Mouse (Mus musculus) adrenal gland, postnatal 10 days (tissue): Measurements from ENCODE around the gene Rnf207. TPM values are rescaled to one million over a fixed set of nuclear protein-coding genes. Genes with fewer than 3 reads are reported as not detected.

ENCODE experiments used
- DNase-seq: peaks from one replicate; pipeline ENCODE4 v3.0.0; 2021; ENCODE audit warnings: mixed read lengths
- long read RNA-seq, 2 experiments: library from polyadenylated mRNA; stranded (forward); transcript quantifications; one replicate each; pipeline ENCODE4 v2.0.0; 2021
- total RNA-seq, 2 experiments: library from RNA; stranded (reverse); gene quantifications; 2 replicates each; pipeline ENCODE4 v1.2.3; 2021

The Rnf207 gene
- under 1 TPM in 1 of 2 experiments, not detected in 1; 0.70 TPM for total RNA-seq
- long read RNA-seq, experiment 1 = 0 reads
- long read RNA-seq, experiment 2 = 0 reads

DNA sequence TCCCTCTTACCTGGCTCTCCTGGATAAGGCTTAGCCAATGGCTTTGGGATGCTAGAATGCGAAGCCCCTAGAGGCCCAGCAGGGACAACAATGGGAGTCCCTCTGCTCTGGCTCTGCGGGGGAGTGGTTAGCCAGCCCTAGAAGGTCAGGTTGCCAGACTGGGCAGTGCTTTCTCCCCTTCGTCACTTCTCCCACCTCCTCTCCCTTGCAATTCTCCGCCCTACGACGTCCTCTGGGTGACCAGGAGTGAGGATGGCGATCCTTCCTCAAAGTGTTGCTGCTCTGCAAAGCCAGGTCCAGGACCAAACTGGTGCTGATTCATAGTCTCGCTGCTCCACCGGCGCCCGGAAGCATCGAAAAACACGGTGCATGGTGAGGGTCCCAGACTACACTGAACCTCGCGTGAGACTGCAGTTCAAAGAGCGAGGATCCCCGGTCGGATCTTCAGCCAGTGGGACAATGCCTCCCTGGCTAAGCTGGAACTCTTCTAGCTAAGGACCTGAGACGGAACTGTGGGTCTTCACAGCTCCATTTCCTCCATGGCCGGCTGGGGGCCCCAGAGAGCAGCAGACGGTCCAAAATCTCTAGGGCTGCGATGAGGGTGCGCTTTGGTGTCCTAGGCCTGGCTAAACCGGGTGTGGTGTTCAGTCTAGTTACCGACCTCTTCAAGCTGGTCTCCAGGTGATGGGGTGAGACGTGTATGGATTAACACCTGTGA is at the start of gene Rnf207:
TSS of gene Rnf207 (minus strand) at position 477 of the 718 bp plus-strand sequence.
- peak; percentile 76 for DNase-seq

DNA sequence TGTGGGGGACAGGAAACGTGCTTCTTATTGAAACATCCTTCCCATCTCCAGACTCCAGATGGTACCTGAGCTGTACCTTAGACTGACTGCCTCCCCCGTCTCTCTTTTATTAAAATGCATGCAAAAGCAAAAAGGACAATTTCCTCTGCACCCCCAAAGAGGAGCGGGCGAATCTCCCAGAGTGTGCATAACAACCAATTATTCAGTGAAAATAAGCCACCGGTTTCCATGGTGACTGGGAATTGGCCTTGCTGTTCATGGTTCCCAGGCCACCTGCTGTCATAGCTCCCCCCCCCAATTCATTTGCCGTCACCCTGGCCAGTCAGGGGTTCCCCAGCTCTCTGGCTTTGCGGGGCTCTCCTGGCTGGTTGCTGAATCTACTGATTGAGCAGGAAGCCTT is 46.4 kb upstream of the Rnf207 start:
- DNase-seq = no peak

DNA sequence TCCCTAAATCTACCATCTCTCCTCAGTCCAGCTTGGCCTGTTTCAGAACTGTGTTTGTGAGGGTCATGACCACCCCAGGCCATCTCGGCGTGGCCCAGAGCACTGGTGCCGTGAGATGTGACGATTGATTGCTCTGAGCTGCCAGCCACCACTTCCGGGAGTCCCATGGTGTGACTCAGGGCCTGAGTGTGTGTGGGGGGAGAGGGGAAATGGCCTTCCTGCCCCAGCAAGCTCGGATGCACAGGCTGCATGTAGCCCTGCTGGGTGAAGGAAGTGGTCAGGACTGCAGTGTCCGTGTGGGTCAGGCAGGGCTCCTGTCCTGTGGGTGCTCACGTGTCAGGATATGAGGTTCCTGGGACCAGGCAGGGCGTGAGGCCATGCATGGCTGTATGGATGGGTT is 43.4 kb upstream of the Rnf207 start:
- no peak for DNase-seq

DNA sequence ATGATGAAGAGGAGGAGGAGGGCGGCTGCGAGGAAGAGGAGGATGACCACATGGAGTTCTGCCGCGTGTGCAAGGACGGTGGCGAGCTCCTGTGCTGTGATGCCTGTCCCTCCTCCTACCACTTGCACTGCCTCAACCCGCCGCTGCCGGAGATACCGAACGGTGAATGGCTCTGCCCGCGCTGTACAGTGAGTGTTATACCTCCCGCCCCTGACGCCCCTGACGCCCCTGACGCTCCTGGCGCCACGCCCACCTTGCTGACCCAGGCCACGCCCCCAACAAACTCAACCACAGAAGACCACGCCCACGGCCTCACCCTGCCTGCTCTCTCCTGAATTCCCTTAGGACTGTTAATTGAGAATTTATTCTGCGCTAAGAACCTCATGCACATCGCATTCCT is 42.1 kb upstream of the Rnf207 start:
- DNase-seq = no peak

DNA sequence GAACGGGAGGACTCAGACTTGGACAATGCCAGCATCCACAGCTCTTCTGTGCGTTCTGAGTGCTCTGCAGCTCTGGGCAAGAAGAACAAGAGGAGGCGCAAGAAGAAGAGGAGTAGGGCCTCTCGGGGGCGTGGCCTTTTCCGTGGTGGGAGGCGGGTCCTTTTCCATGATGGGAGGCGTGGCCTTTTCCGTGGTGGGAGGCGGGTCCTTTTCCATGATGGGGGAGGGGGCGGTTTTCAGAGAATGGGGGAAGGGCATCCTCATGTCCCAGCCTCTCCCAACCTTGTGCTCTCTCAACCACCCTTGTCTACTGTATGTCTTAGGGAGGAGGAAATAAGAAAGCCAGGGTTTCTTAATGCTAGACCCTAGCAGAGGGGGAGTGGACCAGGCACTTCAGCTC is 40.9 kb upstream of the Rnf207 start:
- DNase-seq = no peak

DNA sequence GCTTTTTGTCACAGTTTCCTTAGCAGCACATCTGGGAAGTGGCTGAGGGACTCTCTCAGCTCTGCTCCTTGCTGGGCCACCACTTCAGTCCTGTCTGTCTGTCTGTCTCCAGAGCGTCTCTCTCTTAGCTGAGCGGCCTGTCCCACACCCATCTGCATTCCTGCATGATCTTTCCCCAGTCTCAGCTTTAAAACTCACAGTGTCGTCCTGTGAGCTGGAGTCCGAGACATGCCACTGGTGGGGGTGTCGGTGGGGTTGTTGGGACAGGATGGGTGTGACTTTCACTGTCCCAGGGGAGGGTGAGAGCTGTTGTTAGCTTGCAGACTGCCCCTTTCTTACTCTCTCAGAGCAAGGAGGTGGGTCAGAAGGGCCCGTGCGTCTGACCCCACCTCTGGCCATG is 36.9 kb upstream of the Rnf207 start:
- no peak for DNase-seq

DNA sequence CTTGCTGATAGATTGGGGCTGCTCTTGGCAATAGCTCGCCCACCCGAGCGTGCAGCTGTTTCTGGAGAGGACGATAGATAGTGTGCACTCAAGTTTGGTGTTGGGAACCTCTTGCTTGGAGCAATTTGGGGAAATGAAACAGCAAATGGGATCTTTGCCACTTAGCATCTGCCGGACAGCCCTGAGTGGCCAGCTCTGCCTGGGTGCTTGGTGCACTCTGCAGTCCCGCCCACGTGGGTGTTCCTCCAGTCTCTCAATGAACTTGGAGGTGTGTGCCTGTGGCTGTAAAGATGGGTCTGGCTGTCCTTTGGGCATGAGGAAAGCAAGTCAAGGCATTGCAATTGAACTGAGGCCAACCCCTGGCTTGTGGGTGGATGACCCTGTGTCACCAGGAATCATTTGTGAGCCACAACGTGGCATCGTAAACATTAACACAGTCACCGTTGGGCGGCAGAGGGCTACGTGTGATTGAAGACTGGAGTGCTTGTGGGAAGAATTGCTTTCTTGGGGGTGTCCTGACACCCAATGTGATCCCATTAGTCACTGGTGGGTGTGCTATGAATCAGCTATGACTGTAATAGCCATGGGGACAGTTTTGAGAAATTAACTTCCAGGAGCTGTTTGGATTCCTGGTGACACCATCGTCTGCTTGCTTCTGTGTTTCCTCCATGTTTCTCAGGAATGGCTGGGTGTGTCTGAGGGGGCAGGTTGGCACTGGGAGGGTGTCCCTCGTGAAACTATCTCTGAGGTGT is 35.3 kb upstream of the Rnf207 start:
- DNase-seq = no peak

DNA sequence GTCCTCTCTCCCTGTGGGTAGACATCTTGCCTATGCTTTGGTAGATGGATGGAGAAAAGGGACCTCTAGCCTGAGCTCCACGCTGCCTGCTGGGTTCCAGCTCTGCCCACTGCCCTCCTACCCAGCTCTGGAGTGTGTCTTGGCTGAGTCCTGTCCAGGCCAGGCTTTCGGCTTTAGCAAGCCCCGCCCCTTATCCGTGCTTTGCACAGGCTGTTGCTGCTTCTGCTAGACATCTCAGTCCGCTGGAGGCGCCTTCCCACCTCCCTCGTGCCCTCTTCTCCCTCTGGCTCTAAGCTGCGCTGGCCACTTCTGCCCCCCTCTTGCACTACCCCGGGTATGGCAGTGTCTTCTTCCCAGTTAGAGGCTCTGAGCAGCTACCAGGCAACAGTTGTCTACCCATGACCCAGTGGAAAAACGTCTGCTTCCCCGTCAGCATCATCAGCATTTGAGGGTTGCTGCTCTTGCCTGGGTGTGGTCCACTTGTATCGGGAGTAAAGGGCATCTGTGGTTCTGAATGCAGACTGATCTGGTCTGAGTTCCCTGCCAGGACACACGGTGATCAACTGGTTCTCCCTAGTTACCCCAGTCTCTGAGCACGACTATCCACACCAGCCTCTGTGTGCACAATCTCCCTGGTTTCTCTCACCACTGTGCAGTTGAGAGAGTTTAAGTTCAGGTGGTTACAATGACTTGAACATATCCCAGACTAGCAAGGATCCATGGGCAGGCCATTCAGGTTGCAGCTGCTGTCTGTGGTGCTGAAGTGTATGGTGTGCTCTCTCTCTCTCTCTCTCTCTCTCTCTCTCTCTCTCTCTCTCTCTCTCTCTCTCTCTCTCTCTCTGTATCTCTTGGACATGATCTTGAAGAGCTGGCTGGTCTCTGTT is 32.9 kb upstream of the Rnf207 start:
- DNase-seq = no peak

DNA sequence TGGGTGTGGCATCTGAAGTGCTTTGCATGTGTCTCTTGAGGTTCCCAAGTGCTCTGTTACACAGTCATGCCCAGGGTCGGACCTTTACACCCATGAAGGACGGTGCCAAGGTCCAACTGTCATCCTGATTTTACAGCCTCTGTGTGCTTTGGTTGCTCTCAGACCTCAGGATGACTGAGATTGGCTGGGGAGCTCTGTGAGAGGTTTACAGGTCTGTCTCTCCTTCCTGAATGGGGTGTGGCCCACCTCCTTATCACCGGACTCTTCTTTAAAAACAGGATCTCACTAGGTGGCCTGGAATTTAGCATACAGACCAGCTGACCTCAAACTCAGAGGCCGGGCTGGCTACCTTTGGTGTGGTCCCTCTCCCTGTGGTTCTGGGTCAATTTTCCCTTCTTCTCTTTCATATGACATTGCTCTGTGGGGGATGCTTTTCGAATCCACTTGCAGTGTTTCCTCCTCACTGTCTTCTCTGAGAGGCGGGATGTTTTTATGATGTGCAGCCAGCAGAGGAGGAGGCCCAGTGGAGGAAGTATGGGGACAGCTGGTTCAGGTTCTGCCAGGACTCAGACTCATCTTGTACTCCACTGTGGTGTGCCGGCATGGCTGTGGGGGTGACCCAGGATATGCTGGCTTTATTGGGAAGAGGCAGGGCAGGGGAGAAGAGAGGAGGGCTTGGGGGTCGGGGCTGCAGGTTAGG is 32.1 kb upstream of the Rnf207 start:
- no peak for DNase-seq

DNA sequence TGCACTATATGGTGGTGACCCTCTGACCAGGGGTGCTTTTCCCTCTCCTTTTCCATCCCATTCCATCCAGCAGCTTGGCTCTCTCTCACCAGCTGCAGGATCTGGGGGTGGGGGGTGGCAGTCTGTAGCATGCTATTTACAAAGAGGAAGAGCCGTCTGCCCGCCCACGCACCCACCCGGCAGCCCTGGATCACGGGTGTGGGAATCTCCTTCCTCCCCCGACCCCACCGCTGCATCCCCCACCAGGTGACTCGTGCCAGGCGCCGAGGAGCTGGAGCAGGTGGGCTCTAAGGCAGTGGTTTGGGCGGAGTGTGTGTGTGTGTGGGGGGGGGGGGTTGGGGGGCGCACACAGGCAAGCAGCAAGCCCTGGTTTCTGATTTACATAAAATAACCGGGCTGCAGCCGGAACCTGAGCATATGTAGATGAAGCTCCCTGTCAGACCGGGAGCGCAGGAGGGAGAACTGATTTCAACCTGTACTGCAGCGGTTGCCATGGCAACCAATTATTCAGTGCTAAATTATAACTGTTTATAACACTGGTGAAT is 31.1 kb upstream of the Rnf207 start:
- DNase-seq = no peak

DNA sequence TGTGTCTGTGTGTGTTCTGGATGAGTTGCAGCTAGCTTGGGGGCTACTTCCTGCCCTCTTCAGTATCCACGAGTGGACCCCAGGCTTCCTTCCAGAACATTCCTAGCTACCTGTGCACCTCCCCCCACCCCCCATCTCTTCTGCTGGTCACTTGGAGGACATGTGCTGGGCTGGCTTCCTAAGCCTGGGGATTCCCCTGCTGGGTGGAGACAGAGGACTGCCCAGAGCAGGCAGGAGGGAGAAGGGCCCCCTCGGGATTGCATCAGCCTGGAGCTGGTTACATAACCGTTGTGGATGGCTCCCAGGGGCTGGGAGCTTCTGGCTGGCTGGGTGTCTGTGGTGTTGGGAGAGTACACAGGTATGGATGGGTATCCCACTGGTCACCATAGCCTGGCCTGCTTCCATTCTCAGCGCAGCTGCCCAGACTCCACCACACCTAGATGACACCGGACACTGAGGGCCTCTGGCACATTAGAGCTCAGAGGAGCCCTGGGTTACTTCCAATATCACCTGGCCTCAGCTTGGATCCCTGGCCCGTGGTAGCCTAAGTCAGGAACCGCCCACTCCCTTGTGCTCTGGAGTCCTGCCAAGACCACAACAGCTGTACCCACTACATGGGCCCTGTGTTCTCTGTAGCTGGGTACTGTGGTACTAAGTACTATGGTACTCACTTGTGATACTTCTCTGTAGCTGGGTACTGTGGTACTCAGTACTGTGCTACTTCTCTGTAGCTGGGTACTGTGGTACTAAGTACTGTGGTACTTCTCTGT is 26.5 kb upstream of the Rnf207 start:
- peak; percentile 73 for DNase-seq

DNA sequence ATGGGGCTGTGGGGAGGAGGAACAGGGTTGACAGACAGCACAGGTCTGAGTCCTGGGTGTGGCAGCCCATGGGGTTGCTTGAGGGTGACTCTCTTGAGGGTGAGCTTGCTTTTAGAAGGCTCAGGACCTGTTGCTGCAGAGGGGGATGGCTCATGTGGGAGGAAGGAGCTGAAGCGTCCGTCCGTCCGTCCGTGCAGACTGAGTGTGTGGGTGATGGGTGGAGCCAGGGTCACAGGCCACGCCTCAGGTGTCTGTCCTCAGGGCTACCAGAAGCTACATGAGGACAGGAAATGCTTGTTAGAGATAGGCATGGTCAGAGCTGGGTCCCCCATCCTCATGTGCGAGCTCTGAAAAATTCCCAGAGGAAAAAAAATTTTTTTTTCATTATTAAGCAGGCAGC is 25.9 kb upstream of the Rnf207 start:
- no peak for DNase-seq

DNA sequence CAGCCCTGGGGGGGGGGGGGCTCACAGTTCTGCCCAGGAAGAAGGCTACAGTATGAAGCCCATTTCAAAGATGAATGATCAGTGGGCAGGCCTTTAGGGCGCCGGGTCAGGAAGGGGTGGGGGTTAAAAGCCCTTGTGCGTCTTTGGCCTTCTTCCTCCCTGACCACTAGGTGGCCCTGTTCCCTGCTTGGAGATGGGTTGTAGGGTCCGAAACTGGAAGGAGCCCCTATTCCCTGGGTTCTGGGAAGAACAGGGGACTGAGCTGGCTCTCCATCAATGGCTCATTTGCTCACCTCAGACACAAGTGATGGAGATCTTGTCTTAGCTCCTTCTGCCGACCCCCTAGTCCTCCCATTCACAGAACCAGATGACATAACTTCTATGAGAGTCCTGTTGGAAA is 24.5 kb upstream of the Rnf207 start:
- DNase-seq = peak; percentile 48

DNA sequence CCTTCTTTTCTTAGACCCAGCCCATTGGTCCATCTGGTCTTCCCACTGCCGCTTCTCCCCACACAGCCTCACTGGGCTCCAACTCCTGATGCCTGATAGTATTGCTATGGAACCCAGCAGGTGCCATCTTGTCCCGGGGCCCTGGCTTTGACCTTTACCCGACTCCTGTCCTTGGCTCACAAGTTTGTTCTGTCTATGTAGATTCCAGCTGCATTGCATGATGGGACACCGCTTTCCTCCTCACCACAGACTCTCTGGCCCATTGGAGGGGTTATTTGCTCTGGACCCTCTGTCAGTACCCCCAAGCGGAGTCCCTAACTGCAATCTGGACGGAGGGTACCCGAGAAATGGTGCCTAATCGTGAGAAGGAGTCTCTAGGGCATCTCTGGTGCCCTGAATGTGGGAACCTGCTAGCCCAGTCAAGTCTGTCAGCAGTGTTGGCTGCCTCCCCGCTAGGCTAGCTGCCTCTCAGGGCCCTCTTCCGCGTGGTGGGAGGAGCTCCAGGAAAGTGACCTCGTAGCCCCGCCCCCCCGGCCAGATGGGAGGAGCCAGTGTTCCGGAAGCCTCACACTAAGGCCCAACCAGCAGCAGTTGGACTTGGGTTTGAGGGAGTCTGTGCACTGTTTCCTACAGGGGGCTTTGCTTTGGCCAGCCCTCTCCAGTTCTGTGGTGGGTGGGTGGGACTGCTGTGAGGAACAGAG is 21.9 kb upstream of the Rnf207 start:
- DNase-seq = peak; percentile 47

DNA sequence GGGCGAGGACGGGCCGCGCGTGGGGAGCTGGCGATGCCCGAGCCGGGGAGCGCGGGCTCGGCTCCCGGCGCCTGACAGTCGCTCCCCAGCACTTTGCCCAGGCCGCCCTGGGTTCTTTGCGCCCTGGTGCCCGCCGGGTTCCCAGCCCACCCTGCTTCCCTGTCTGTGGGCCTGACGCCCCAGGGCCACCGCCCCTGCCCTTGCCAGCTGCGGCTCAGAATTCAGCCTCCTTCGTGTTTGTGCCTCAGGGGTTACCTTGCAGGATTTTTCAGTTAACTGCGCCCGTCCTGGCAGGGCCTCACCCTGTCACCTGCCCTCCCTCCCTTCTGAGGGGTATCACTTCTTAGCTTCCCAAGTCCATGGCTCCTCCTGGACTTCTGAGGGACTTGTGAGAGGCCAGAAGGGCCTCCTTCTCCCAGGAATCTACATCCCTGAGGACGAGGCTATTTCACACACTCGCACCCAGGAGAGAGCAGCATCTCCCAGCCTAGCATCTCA is 20.5 kb upstream of the Rnf207 start:
- no peak for DNase-seq

DNA sequence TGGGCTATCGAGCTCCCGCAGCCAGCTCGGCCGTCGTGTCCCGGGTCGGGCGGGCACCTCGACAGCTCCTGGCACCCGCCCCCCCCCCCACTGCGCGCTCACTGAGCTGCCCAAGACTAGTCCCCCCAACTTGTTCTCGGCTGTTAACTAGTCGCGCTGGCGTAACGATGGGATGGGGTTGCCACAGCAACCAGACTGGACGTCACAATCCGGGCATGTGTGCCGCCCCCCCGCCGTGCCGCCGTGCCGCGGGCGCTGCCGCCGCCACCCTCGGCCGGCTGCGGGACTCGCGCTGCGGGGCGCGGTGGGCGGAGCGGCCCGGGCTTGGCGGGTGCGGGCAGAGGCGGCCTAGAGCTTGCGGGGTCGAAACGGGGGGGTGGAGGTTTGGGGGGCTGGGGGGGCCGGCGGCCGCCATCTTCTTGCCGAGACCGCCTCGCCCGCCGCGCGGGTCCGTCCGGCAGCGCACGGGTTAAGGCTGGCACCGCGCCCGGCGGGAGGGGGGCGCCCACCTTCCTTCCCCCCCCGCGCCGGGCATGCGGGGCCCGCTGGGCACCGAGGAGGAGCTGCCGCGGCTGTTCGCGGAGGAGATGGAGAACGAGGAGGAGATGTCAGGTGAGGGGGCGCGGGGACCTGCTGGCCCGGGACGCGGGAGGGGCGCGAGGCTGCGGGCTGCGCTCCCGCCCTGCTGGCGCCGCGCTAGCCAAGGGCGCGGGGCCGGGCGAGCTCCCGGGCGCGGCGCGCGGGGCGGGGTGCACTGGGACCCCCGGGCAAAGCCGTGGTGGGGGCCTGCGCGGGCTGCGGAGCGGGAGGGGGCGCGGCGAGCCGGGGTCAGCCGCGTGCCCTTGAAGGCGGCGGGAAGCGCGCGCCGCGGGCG is 19.9 kb upstream of the Rnf207 start, which contains the start of gene Chd5:
TSS of gene Chd5 (plus strand) at position 233 of the 874 bp plus-strand sequence.
- peak; percentile 29 for DNase-seq

DNA sequence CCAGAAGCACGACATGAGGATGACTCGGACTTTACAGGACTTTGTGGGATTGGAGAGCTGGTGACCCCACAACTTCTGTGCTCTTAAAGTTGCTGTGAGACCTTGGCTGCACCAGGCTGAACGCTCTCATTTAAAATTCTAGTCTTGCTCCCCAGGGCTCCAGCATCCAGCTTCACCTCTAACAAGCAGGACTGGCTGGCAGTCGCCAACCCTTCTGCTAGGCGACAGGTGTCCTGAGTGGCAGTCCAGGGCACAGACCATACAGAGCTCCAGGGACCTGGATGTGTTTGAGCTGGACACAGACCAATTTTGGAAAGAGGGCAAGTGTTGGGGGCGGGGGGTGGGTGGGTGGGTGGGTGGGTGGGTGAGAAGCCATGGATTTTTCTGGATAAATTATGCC is 19.0 kb upstream of the Rnf207 start:
- no peak for DNase-seq

DNA sequence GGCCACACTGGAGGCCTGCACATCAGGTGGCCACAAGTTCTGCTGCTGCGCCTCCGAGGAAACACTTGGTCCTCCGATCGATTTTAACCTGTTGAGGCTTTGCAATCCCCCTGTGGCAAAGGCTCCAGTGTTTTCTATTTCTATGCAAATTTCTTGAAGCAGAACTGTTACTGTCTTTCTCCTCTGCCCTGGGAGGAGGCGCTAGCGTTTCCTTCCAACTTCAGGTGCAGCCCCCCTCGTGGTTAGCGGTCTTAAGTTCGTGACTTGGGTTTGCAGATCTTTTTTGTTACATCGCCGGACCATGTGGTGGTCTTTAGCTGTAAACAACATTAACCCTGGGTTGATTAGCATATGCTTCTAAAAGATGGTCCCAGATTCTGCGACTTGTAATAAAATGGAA is 14.8 kb upstream of the Rnf207 start:
- no peak for DNase-seq

DNA sequence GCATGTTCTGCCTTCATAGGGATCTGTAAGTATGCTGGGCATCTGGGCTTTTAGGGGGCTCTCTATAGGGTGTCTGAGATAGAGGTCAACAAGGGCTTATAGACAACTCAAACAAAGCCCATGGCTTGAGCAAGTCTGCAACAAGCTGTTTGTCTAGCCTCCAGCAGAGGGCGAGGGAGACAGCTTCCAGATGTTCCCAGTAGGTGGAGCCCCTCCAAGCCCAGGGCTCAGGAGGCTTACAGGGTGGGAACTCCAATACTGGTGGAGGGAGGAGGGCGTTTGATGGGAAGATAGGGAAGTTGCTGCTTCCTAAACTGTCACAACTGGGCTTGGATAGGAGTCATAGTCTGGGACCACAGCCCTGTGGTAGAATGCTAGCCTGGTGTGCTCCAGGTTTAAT is 14.2 kb upstream of the Rnf207 start:
- peak; percentile 82 for DNase-seq
